Mouse (Mus musculus): ENCODE measurements around the gene Dcp1a.

Dcp1a gene

DNA sequence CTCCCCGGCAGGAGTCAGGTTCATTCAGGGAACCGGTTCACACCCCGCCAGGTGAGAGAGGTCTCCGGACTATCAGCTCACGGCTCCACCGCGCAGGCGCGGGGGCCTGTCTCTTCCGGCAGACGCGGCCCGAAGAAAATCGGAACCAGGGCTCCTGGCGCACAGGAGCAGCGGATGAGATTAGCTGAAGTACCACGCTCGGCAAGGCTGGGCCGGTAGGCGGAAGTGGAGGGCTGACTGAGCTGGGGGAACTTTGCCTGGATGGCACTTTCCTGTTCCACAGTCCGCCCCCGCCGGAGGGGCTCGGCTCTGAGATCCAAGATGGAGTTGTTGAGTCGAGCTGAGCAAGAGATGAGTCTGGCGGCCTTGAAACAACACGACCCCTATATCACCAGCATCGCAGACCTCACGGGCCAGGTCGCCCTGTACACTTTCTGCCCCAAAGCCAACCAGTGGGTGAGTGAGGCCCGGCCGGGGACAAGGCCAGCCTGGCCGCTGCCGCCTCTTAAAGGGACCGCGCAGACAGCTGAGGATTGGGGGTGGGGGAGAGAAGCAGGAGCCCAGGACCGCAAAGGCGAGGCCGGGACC is at the start of gene Dcp1a:
Gene Dcp1a, plus strand, starts transcription at position 175 of the 588 bp plus-strand sequence.
- DNase-seq (ENCODE audit: low read depth, low spot score): peak; percentile 97

DNA sequence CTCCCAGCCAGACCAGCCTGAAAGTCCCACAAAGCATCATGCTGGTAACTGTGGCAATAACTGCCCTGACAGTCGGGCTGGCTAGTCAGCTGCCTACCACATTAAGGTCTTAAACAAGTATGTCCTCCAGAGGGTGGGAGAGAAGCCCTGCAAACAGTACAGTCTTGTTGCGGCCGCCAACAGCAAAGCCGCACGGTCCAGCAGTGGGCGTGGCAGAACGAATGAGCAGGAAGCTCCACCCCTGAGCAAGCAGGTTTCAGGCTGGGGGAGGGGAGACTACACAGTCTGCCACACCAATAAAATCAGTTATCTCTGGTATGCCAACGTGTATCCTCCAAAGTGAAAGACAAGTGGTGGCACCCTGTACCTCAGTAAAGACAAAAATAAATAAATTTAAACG is 49.7 kb upstream of the Dcp1a start:
- DNase-seq (ENCODE audit: low read depth, low spot score): no peak

DNA sequence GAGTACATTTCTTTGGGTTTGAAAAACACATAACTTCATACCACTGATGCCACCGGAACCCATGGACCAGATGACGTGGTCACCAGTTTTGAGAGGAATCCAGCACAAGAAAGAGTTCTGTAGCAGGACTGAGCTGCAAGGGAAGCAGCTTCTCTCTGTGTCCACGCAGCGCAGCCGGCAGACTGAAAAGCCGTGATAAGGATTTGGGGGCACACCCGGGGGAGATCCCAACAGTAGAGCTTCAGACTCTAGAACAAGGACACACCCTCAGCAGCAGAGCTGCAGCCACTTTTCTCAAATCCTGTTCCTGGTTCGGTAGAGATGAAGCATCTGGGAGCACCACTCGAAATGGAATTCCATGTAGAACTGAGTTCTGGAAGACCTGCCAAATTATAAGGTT is 49.3 kb upstream of the Dcp1a start:
- no peak for DNase-seq (ENCODE audit: low read depth, low spot score)

DNA sequence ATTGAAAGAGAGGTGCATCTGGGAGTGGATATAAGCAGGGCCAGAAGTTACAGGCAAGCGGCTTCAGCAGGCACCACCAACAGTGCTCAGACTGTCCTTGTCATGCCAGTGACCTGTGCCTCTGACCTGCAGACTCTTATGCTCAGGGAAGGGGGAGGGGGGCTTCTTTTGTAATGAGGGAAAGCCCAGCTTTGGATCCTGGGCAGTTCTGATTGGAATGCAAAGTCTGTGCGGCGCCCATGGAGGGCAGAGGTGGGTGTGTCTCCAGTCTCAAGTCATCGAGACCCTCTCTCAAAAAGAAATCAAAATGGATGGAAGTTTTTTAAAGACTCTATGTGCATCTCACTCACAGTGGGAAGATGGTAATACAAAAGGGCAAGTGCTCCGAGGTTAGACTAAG is 48.9 kb upstream of the Dcp1a start:
- DNase-seq (ENCODE audit: low read depth, low spot score): no peak

DNA sequence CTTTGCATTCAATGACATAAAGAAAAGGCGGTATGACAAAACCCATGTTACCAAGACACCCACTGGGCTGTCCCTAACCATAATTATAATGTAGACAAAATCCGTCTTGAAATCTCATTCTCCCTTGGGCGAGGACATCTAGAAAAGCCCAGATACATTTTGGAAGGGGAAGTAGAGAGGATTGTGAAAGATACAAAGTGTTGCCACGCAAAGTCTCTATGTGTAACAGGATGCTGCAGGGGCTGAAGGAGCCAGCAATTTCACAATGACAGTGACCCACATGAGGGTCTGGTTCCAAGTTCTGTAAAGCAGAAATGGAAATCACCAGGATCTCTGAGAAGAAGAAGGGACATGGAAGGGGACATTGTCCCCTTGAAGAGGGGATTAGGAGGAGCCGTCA is 44.0 kb upstream of the Dcp1a start:
- DNase-seq (ENCODE audit: low read depth, low spot score): no peak

DNA sequence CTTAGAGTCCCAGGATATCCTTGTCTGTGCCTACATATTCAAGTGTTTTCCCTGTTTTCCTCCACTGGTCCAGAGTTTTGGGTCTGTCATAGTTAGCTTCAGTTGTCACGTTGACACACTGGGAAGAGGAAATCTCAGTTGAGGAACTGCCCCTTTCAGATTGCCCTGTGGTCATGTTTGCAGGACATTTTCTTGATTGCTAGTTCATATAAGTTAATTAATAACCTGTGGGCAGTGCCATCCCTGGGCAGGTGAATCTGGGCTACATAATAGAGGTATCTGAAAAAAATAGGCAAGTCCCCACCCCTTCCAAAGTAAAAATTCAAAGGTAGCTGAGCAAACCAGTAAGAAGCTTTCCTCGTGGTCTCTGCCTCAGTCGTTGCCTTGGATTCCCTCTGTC is 39.4 kb upstream of the Dcp1a start:
- DNase-seq (ENCODE audit: low read depth, low spot score): no peak

DNA sequence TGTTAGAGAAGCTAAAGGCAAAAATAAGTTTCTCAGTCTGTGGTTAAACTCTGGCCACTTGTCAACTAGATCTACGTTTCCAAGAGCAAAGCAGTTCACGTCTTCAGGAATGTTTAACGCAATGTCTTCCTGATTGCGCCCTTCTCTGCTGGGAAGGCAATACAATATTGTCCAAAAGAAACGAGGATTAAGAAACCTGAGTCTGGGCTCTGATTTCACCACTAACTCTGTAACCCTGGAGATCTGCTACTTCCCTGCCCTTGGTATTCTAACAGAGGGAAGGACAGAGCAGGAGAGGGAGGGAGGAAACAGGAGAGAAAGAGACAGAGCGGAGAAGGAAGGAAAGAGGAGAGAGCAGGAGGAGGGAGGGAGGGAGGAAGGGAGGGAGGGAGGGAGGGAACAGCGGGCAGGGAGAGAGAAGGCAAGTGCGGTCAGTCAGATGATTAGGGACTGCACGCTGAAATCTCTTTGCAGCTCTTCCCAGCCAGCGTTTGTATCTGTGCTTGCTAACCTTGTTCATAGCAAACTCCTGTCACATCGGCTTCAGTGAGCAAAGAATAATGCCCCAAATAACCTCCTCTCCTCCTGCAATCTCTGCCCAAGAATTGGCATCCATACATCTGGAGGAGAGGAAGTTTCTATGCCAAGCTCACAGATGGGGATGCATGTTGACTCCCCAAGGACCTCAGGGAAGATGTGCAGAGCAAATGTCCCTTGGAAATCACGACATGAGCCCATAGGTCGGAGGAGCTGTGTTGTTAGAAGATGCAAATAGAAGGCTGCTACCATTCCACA is 23.3 kb upstream of the Dcp1a start:
- DNase-seq (ENCODE audit: low read depth, low spot score): no peak

DNA sequence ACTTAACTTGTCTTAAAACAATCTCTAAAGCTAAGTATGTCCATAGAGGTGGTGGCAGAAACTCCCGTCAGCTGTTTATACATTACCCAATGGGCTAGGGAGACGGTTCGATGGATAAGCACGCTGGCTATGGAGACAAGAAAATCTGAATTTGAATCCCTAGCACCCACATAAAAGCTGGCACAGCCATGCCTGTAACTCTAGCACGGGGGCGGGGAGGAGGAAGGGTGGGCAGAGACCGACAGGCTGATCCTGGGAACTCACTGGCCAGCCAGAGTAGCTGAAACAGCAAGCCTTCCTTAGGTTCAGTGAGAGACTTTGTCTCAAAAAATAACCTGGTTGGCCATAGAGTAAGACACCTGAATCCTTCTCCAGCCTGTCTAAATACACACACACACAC is 21.9 kb upstream of the Dcp1a start:
- no peak for DNase-seq (ENCODE audit: low read depth, low spot score)

DNA sequence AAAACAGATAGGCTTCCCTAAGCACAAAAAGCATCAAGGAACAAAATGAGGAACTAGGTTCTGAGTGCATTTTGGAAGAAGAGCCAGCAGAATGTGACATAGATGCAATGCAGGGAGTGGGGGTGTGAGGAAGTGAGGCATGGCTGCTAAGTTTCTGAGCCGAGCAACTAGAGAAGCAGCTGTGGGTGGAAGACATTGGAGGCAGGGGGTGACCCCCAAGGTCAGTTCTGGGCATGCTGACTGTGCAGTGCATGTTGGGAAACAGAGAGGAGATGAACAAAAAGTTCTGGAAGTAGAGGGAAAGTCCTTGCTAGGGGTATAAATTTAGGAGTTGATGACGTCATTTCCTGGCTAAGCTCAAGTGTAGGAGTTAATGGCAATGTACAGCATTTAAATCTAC is 21.4 kb upstream of the Dcp1a start:
- DNase-seq (ENCODE audit: low read depth, low spot score): no peak

DNA sequence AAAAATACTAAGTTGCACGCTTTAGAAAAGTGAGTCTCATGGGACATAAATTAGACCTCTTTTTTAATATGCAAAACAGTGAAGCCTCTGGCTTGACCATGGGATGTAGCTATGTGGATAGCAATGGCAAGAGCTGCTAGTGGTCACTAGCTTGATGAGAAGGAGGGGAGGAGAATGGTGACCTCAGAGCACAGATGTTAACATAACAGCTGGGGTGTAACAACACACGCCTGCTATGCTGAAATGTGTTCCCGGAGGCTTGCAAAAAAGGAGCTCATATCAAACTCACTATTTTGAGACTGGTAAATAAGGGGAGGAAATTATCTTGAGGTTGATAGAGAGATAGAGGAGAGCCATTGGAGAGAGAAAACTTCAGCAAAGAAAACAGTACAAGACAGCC is 20.5 kb upstream of the Dcp1a start:
- no peak for DNase-seq (ENCODE audit: low read depth, low spot score)

DNA sequence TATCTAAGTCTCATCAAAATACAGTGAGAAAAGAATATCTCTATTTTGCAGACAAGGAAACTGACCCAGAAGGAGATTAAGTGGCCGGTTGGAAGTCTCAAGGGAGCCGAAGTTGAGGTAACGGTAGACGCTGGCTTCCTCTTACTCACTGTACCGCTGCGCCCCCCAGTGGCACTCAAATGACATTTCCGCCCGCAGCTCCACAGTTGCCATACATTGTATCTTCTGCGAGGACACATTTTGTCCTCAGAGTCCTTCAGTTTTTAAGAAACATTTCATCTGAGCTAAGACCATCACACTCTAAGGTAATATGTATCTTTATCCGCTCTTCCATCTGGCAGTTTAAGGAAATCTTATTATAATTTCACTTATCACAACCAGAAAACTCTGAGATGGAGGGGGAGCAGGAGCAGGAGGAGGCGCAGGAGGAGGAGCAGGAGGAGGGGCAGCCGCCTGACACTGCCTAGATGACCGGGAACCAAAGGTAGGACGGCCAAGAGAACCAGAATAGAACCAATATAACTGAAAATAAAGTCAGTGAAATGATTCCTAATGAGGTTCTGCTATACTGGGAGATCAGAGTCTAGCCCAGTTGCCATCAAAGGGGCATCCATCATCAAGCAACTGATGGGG is 19.3 kb upstream of the Dcp1a start:
- DNase-seq (ENCODE audit: low read depth, low spot score): peak; percentile 70

DNA sequence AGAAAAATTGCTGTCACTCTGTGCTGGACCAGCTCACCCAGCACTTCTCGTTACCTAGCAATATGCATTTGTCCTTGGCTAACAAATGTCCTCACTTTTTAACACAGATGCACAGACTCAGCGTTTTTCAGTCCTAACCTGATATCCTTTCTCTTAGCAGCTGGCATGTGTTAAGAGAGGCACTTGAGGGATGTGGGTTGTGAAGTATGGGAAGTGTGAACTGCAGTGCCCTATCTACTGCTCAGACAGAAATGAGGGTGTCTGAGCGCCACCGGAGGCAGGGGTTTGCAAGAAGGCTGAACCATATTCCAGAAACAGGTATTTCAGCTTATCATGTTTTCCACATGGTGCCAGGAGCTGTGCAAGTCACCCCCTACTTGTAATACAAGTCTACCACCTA is 16.0 kb upstream of the Dcp1a start:
- no peak for DNase-seq (ENCODE audit: low read depth, low spot score)

DNA sequence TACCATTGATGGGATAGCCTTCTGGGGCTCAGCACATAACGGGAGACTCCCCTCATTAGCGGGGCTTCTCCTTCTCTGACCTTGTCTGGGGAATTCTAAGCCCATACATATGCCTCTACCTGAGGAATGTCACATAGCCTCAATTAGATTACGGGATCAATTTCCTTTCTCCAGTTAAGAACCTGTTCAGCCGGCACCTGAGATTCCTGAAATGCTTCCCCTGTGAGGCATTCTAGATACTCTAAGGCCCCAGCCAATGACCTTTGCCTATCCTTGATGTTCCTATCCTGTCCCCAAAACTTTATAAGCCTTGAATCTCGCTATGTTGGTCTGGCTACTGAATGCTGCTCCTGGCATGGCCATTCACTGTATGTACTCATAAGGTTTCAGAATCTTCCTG is 5.7 kb upstream of the Dcp1a start:
- no peak for DNase-seq (ENCODE audit: low read depth, low spot score)

DNA sequence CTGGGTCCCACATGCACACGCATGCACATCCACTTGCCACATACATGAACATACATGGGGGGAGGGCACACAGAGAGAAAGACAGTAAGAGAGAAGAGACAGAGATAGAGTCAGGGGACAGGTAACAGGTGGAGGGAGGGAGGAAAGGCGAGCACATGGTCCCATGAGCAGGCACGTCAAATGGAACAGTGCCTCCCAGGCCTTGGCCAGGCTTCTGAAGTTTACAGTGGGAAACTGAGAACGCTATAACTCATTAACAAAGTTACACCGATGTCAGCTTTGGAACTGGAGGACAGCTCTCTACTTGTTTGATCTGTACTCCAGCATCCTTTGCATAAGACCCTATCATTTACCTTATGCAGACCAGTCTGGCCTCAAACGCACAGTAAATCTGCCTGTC is 4.9 kb upstream of the Dcp1a start:
- DNase-seq (ENCODE audit: low read depth, low spot score): no peak

DNA sequence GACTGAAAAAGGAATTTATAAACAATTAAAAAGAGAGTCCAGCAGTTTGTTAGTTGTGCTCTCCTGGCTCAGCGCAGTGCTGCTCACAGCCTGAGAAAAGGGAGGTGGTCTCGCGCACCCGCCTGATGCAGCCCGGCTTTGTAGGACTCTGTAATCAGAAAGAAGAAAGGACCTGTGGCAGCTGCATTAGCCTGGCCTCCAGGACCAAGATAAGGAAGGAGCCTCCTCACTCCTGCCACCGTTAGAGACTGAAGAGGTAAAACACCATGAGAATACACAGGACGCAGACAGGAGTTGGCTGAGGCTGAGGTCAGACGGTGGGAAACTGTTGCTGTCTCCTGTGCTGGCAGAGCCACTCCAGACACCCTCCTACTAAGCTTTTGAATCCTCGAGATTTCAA is 12.0 kb downstream of the Dcp1a start, which contains the start of gene Cacna1d:
Gene Cacna1d, minus strand, starts transcription at position 114 of the 400 bp plus-strand sequence.
- no peak for DNase-seq (ENCODE audit: low read depth, low spot score)

DNA sequence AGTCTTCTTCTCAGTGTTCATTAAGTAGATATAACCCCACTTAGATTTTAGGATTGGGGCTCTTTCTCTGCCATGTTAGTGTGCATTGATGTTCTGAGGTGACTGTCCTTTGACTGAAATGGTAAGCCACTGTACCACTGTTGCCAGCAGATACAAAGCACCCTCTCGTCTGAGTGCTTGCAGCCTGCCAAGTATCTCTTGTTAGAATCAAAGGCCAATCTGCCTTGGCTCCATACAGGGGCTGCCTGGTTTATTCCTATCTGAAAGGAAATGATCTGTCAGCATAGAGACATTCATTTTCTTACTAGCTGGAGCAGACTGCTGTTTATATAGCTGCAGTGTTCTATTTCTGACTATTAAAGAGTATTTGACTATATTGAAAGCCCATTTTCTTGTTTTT is 13.9 kb downstream of the Dcp1a start:
- DNase-seq (ENCODE audit: low read depth, low spot score): no peak

DNA sequence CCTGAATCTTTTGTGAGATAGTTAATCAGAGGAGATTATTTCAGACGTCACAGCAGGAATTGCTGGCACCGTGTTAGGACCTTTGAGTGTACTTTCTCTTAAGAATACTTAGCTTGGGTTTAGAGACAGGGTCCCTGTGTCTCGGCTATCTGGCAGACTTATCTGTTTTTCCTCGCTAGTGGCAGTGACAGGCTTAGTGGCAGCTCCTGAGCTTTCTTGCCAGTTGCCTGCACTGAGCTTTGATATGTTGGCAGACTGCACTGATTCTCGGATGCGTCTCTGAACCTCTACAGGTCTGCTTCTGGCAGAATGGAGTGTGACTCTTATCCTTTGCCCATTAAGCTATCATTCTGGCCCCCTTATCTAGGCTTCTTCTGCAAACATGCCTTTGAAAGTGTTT is 15.7 kb downstream of the Dcp1a start:
- no peak for DNase-seq (ENCODE audit: low read depth, low spot score)

DNA sequence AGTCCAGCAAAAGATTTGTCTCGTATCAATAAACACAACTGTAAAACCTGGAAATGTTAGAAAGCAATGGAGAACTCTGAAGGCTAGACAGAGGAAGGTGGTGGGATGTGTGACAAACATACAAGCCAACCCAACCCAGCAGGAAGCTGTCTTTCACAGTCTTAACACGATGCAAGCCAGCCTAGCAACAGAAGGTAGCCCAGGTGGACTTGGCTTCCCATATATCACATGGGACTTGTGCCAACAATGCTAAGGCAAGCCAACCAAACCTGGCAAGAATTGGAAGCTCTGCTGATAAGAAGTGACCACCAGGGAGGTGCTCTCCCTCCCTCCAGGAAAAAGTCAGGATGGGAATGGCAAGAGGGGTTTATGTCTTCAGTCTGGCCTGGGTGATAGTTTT is 18.9 kb downstream of the Dcp1a start:
- no peak for DNase-seq (ENCODE audit: low read depth, low spot score)

DNA sequence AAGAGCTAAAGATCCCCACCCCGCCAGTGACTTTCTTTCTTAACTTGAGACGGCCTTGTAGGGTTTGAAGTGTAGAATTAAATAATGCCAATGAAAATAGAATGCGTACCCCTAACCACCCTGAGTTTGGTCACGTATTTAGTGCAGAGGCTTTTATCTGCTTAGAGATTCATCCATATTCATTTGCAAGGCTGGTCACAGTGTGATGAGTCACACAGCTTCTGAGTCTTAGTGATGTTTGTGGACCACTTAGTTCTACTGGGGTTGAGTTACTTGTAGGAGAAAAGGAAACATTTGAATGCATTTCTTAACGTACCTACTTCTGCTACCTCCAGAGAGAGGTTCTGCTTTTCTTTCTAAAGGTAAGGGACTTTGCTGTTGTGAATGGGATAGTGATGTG is 25.7 kb downstream of the Dcp1a start:
- DNase-seq (ENCODE audit: low read depth, low spot score): no peak

DNA sequence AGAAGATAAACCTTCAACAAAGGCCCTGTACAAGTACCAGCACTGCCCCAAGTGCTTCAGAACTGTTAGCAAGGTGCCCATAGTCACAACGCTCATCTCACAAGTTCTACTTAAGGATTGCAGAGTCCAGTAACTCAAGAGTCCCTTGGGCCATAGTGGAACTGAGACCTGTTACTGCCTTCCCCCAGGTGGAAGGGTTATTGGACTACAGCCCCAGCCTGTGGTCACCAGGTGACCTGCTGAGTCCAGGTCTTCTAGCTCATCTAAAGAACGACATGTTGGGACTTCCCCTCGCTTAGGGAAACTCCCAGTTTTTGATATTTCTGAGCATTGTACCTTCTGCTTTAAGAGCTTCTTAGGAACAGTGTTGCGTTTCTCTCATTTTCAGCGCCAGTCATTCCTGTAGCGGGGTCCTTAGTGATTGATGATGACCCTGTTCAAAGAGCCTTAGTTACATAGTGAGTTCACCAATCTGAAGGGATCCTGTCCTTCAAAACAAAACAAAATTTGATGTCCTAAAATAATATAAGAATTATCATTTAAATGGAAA is 31.0 kb downstream of the Dcp1a start:
- no peak for DNase-seq (ENCODE audit: low read depth, low spot score)

DNA sequence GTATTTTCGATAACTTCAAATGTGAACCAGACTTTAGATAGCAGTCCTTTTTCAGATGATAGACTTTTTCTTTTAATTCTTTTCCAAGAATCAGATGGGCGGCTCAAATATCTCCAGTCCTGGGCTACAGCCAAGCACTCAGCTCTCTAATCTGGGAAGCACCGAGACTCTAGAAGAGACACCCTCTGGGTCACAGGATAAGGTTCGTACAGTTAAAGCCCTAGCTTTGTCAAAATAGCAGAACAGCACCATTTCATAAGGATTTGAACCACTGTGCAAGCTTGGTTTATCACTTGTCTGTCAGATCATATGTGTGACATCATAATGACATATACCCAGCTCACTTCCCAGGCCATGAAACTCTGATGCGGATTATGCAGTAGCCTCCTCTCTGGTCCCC is 33.6 kb downstream of the Dcp1a start:
- DNase-seq (ENCODE audit: low read depth, low spot score): no peak

DNA sequence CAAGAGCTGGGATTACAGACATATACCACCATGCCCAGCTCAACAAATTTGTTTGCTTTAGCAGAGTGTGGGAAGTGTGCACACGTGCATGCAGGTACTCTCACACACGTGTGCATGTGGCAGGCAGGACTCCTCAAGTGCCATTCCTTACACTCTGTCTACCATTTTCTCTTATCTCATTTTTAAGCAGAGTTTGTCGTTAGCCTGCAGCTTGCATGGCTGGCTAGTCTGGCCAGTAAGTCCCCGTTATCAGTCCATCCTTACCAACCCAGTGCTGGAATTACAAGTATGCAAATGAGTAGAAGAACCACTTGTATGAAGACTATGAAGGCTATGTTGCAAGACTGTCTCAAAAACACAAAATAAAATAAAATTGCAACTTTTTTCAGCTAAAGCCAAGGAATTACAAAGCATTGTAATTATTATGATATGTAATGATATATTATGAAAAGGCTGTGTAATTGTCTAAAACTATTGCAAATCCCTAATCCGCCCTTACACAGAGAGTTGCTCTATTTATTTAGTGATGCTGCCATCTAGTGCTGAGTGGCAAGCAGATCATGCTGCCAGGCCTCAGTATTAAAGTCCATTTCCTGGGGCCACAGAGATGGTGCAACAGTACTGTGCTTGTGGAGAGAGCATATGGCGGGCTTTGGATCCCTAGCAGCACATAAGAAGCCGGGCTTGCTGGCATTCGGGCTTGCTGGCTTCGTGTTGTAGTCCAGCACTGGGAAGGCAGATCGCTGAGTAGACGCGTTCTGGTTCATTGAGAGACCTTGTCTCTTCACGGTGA is 36.8 kb downstream of the Dcp1a start:
- no peak for DNase-seq (ENCODE audit: low read depth, low spot score)
